Mouse (Mus musculus): Measurements from ENCODE around the gene L1td1. TPM values are rescaled to one million over a fixed set of nuclear protein-coding genes. Genes with fewer than 3 reads are reported as not detected.
A peak's percentile ranks its signal among the peaks of the same experiment; 100 is the strongest.

L1td1 gene
- 0.03 TPM in 1 of 2 replicates, not detected in the other for polyA plus RNA-seq (2012; rRNA removed)

DNA sequence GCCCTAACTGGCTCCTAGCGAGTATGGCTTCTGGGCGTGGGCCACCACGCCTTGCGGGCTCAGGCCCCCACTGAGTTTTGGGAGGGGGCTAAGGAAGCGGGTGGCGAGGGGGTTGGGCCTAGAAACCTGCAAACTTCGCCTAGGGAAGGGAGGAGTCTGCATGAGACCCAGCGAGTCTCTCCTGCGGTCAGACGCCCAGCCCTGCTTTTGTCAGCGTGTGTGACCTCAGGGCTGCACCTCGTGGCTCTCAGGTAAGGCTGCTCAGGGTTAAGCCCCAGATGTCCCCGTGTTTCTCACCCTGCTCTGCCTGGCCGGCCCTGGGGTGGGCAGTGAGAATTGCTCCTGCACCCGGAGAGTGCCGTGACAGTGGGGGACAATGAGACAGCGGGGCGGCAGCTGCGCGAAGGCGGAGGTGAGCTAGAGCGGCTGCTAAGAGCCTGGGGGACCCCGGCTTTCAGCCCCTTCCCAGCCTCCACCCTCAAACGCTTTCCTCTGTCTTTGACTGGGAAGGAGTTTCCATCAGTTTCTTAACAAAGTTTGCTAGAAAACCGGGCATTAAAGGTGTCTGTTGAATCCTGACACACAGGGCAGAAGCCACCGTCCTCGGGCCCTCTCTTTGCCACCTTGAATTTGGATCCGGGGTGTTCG is at the start of gene L1td1:
Gene L1td1 (plus strand): TSS at position 145 of the 648 bp plus-strand sequence.
- WGBS, result 16% methylated on average over 29 of the region's 29 CpGs
- Histone ChIP-seq H3K4me3 (replicated peaks; ENCODE audit: insufficient read depth, low read depth, low read length) (no peak within 1 kb of the TSS), H3K4me1 (ENCODE audit: control insufficient read depth, insufficient read depth, low read length) (no peaks in the 10 kb centered on the region), H3K27ac (ENCODE audit: insufficient read depth, low read length) (no peak within 1 kb of the TSS), H3K27me3 (ENCODE audit: control insufficient read depth, insufficient read depth, low read length) (no peaks in the 10 kb centered on the region)
- no peak for TF ChIP-seq CTCF (IDR thresholded peaks at IDR 0.05; ENCODE audit: borderline replicate concordance, insufficient read depth, low read depth, low read length)
- no peak for DNase-seq

DNA sequence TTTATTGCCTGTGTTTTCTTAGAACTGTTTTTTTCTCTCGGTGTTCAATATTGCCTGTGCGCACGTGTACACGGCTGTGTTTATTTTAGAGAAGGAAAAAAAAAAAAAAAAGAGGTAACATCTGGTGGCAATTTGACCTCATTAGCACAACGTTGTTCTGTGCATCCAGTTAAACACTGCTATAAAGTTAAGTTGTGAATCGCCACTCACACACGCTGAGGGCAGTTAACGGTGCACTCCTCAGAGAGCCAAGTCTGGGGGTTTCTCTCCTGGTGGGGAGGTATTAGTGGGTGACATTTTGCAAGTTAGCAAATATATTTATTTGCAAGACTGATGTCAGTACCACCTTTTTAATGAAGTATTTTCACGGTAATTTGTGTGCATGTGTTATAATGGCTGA is 49.0 kb upstream of the L1td1 start:
- Histone ChIP-seq H3K4me1 (ENCODE audit: control insufficient read depth, insufficient read depth, low read length) (no peaks in the 10 kb centered on the region), H3K27ac (ENCODE audit: insufficient read depth, low read length) (no peak overlapping the region), H3K27me3 (ENCODE audit: control insufficient read depth, insufficient read depth, low read length) (no peaks in the 10 kb centered on the region), H3K4me3 (replicated peaks; ENCODE audit: insufficient read depth, low read depth, low read length) (no peak overlapping the region)
- no peak for DNase-seq
- WGBS, result 69% methylated on average over 9 of the region's 9 CpGs
- TF ChIP-seq POLR2A (IDR thresholded peaks at IDR 0.05; ENCODE audit: borderline replicate concordance, insufficient read depth, low read length), result no peak
- TF ChIP-seq CTCF (IDR thresholded peaks at IDR 0.05; ENCODE audit: borderline replicate concordance, insufficient read depth, low read depth, low read length), result no peak

DNA sequence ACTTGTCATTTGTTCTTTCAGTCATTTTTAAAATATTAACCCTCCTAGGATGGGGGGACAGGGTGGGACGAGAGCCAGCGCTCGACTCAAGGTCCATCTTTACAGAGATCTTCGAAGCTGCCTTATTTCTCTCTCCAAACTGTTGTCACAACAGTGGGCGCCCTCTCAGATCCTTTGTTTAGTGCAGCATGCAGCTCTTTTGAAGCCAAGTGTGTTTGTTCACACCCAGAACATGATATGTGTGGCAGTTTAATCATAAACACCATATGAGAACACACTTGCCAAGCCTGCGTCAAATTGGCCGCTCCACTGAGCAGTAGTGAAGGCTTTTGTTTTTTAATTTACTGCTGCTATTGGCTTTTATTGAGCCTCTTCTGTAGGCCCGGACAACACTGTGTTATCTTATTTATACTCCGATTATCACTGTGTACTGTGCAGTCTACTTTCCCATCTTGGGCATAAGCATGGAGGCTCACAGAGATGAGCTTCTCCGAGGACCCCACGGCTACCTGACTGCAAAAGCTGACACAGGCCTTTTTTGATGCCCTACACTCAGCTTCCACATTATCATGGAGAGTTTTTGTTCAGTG is 39.8 kb upstream of the L1td1 start:
- WGBS, result 52% methylated on average over 11 of the region's 11 CpGs
- no peaks in the 10 kb centered on the region for H3K27me3 ChIP-seq (ENCODE audit: control insufficient read depth, insufficient read depth, low read length)
- TF ChIP-seq CTCF (IDR thresholded peaks at IDR 0.05; ENCODE audit: borderline replicate concordance, insufficient read depth, low read depth, low read length), result no peak
- no peak for TF ChIP-seq POLR2A (IDR thresholded peaks at IDR 0.05; ENCODE audit: borderline replicate concordance, insufficient read depth, low read length)
- H3K4me1 ChIP-seq (ENCODE audit: control insufficient read depth, insufficient read depth, low read length), result peaks cover 12% of the 10 kb centered on the region; the same call in 1 of the 2 replicates
- no peak for DNase-seq
- H3K4me3 ChIP-seq (replicated peaks; ENCODE audit: insufficient read depth, low read depth, low read length), result no peak overlapping the region
- H3K27ac ChIP-seq (ENCODE audit: insufficient read depth, low read length), result peak overlapping the region; percentile 56

DNA sequence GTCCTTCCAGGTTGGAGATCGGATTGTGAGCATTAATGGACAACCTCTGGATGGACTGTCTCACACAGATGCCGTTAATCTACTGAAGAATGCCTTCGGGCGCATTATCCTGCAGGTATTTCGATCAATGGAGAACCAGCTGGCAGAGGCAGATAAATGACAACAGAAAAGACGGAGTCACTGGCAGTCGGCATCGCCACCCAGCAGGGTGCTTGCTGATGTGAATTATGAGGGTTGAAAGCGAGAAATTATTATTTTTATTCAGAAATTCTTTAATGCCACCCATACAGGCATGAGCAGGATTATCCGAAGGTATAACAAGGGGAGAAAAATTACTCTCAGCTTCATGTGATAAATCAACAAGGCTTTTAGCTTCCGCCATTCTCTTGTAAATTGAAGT is 38.4 kb upstream of the L1td1 start:
- WGBS, result 67% methylated on average over 11 of the region's 11 CpGs
- H3K27ac ChIP-seq (ENCODE audit: insufficient read depth, low read length), result no peak overlapping the region

DNA sequence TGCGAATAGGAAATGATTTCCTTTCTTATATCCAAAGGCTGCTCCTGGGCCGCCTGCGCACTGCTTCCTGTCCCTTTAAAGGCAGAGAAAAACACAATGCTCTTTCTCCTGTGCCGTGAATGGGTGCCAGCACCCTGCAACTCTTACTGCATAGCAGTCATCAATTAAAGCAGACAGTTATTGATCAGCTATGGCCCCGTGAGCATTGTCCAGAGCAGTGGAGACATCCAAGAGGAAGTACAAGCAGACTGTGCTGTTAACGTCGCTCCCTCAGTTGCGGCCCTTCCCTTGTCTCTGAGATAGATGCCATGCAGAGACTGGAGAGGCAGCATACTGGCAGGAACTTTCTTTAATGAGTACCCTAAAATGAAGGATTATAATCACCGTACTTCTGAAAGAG is 38.0 kb upstream of the L1td1 start:
- Histone ChIP-seq H3K27me3 (ENCODE audit: control insufficient read depth, insufficient read depth, low read length) (no peaks in the 10 kb centered on the region), H3K27ac (ENCODE audit: insufficient read depth, low read length) (no peak overlapping the region), H3K4me1 (ENCODE audit: control insufficient read depth, insufficient read depth, low read length) (peaks cover 15% of the 10 kb centered on the region), H3K4me3 (replicated peaks; ENCODE audit: insufficient read depth, low read depth, low read length) (no peak overlapping the region)
- TF ChIP-seq CTCF (IDR thresholded peaks at IDR 0.05; ENCODE audit: borderline replicate concordance, insufficient read depth, low read depth, low read length), result no peak
- no peak for TF ChIP-seq POLR2A (IDR thresholded peaks at IDR 0.05; ENCODE audit: borderline replicate concordance, insufficient read depth, low read length)
- no peak for DNase-seq
- 87% methylated on average over 9 of the region's 9 CpGs for WGBS

More for the DNA sequence above, 38.4 kb upstream of the L1td1 start:
- DNase-seq, result no peak
- Histone ChIP-seq H3K4me1 (ENCODE audit: control insufficient read depth, insufficient read depth, low read length) (peaks cover 12% of the 10 kb centered on the region; the same call in 1 of the 2 replicates), H3K4me3 (replicated peaks; ENCODE audit: insufficient read depth, low read depth, low read length) (no peak overlapping the region), H3K27me3 (ENCODE audit: control insufficient read depth, insufficient read depth, low read length) (no peaks in the 10 kb centered on the region)
- no peak for TF ChIP-seq POLR2A (IDR thresholded peaks at IDR 0.05; ENCODE audit: borderline replicate concordance, insufficient read depth, low read length)
- no peak for TF ChIP-seq CTCF (IDR thresholded peaks at IDR 0.05; ENCODE audit: borderline replicate concordance, insufficient read depth, low read depth, low read length)

DNA sequence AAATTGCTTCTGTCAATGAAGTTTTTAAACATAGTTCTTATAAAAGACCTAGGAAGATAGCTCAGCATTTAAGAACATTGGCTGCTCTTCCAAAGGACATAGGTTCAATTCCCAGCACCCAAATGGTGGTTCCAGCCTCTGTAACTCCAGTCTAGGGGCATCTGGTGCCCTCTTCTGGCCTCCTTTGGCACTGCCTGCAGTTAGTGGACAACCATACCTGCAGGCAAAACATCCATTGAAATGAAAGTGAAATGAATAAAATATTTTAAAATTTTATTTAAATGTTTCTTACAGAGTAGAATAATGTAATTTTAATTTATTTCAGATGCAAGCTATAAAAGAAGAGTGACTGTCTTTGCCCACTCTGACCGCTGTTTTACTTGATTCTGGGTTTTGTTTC is 36.5 kb upstream of the L1td1 start:
- Histone ChIP-seq H3K27me3 (ENCODE audit: control insufficient read depth, insufficient read depth, low read length) (no peaks in the 10 kb centered on the region), H3K4me3 (replicated peaks; ENCODE audit: insufficient read depth, low read depth, low read length) (no peak overlapping the region), H3K4me1 (ENCODE audit: control insufficient read depth, insufficient read depth, low read length) (peaks cover 20% of the 10 kb centered on the region), H3K27ac (ENCODE audit: insufficient read depth, low read length) (no peak overlapping the region)
- WGBS, result 94% methylated on average over 1 of the region's 1 CpGs
- TF ChIP-seq POLR2A (IDR thresholded peaks at IDR 0.05; ENCODE audit: borderline replicate concordance, insufficient read depth, low read length) (no peak), CTCF (IDR thresholded peaks at IDR 0.05; ENCODE audit: borderline replicate concordance, insufficient read depth, low read depth, low read length) (peak; percentile 20; the same call in 1 of the 2 replicates)
- DNase-seq, result no peak

DNA sequence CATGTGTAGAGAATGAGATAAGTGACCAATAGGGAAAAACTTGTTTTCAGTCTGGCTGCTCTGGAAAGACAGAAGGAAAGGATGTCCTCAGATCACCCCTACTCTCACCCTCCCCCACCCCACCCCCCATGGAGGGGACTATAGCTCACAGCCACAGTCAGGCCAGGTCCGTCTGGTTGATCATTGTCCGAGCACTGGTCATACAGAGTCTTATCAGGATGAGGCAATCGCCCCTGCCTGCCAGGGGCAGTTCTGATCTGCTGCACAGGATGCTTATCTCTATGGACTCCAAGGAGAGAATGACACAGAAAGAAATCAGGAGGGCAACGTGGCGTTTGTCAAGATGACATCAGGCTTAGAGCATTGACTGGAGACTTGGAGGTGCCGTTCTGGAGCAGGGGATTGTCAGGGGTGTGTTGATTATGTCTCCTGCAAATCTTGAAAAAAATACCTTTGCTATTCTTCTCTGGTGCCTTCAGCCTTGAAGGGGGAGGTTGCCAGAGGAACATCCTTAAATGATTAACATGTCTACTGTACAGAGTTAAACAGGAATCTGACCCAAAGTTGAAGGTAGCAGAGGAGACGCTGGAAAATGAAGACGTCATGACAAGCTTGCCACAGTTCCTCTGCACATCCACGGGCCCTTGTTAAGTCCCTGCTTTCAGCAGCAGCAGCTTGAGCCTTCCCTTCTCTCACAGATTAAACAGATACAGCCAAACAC is 32.9 kb upstream of the L1td1 start:
- TF ChIP-seq POLR2A (IDR thresholded peaks at IDR 0.05; ENCODE audit: borderline replicate concordance, insufficient read depth, low read length), result no peak
- no peak for TF ChIP-seq CTCF (IDR thresholded peaks at IDR 0.05; ENCODE audit: borderline replicate concordance, insufficient read depth, low read depth, low read length)
- H3K27ac ChIP-seq (ENCODE audit: insufficient read depth, low read length), result no peak overlapping the region
- H3K4me3 ChIP-seq (replicated peaks; ENCODE audit: insufficient read depth, low read depth, low read length), result no peak overlapping the region
- no peaks in the 10 kb centered on the region for H3K27me3 ChIP-seq (ENCODE audit: control insufficient read depth, insufficient read depth, low read length)
- 45% methylated on average over 9 of the region's 9 CpGs for WGBS
- DNase-seq, result no peak
- H3K4me1 ChIP-seq (ENCODE audit: control insufficient read depth, insufficient read depth, low read length), result peaks cover 7% of the 10 kb centered on the region
